Mouse (Mus musculus): Measurements from ENCODE around the gene Nps. TPM values are rescaled to one million over a fixed set of nuclear protein-coding genes. Genes with fewer than 3 reads are reported as not detected.

Gene Nps
- total and polyA plus RNA-seq, 3 experiments = not detected

- Histone ChIP-seq H3K4me3 (ENCODE audit: control insufficient read depth in 1 of 2, insufficient read depth in 1 of 2, low read depth in 2 of 2, low read length in 2 of 2) (no peak overlapping the region), H3K79me2 (ENCODE audit: control insufficient read depth, insufficient read depth, low read length, poor library complexity) (no peaks in the 10 kb centered on the region), H3K9ac (ENCODE audit: control insufficient read depth, low read depth, low read length, poor library complexity, severe bottlenecking) (no peak overlapping the region), H3K27ac (ENCODE audit: control insufficient read depth, low read depth, low read length) (no peak overlapping the region), H3K36me3 (ENCODE audit: control insufficient read depth in 1 of 2, insufficient read depth in 2 of 2, low read length in 2 of 2) (no peaks in the 10 kb centered on the region), H3K27me3 (ENCODE audit: control insufficient read depth in 1 of 2, insufficient read depth in 2 of 2, low read length in 2 of 2) (no peaks in the 10 kb centered on the region), H3K9me3 (replicated peaks; ENCODE audit: insufficient read depth, low read length) (no peaks in the 10 kb centered on the region), H3K4me1 (ENCODE audit: control insufficient read depth in 1 of 2, insufficient read depth in 2 of 2, low read length in 2 of 2) (no peaks in the 10 kb centered on the region)
- TF ChIP-seq JUND (IDR thresholded peaks at IDR 0.05; ENCODE audit: low read depth, low read length) = no peak
- TF ChIP-seq POLR2AphosphoS5 (IDR thresholded peaks at IDR 0.05; ENCODE audit: borderline replicate concordance, low read depth, low read length) = no peak
- TF ChIP-seq ZKSCAN1 (IDR thresholded peaks at IDR 0.05; ENCODE audit: low read depth, low read length) = no peak
- TF ChIP-seq GABPA (IDR thresholded peaks at IDR 0.05; ENCODE audit: low read depth, low read length) = no peak
- no peak for TF ChIP-seq GATA1 (IDR thresholded peaks at IDR 0.05; ENCODE audit: low read depth, low read length)
- TF ChIP-seq SMC3 (IDR thresholded peaks at IDR 0.05; ENCODE audit: low read depth, low read length) = no peak
- no peak for TF ChIP-seq ZC3H11A (IDR thresholded peaks at IDR 0.05; ENCODE audit: low read depth, low read length)
- TF ChIP-seq MYC (IDR thresholded peaks at IDR 0.05; ENCODE audit: low read depth, low read length) = no peak
- TF ChIP-seq SIN3A (IDR thresholded peaks at IDR 0.05; ENCODE audit: low read length) = no peak
- no peak for TF ChIP-seq E2F4 (IDR thresholded peaks at IDR 0.05; ENCODE audit: borderline replicate concordance, low read depth, low read length)
- TF ChIP-seq EP300 (IDR thresholded peaks at IDR 0.05; ENCODE audit: low read depth in 1 of 2, low read length in 2 of 2) = no peak
- TF ChIP-seq CHD1 (IDR thresholded peaks at IDR 0.05; ENCODE audit: low read depth, low read length) = no peak
- no peak for TF ChIP-seq TAL1 (IDR thresholded peaks at IDR 0.05; ENCODE audit: low read length)
- no peak for TF ChIP-seq ETS1 (IDR thresholded peaks at IDR 0.05; ENCODE audit: low read depth, low read length)
- no peak for TF ChIP-seq CTCF (IDR thresholded peaks at IDR 0.05 in 2 of 3, conservative IDR thresholded peaks at IDR 0.05 in 1 of 3; ENCODE audit: control insufficient read depth in 1 of 3, insufficient read depth in 1 of 3, low read depth in 2 of 3, low read length in 3 of 3, poor library complexity in 1 of 3, severe bottlenecking in 1 of 3)
- no peak for DNase-seq (ENCODE audit: low read depth, low spot score)
Observed at GRCm38 (mm10) chr7:135253249-135253648, 5.3 kb upstream of the Nps start.

- DNase-seq (ENCODE audit: low read depth, low spot score) = no peak
- no peak for TF ChIP-seq UBTF (IDR thresholded peaks at IDR 0.05; ENCODE audit: borderline replicate concordance, insufficient read depth, low read depth, low read length)
- TF ChIP-seq MEF2A (IDR thresholded peaks at IDR 0.05; ENCODE audit: extremely low read depth, insufficient replicate concordance, low read depth, low read length, poor library complexity, severe bottlenecking) = no peak
- TF ChIP-seq POLR2A (IDR thresholded peaks at IDR 0.05; ENCODE audit: control insufficient read depth in 1 of 2, insufficient read depth in 1 of 2, low read depth in 1 of 2, low read length in 2 of 2, poor library complexity in 1 of 2) = no peak
- no peak for TF ChIP-seq TBP (IDR thresholded peaks at IDR 0.05; ENCODE audit: low read depth, low read length)
- TF ChIP-seq E2F4 (IDR thresholded peaks at IDR 0.05; ENCODE audit: borderline replicate concordance, low read depth, low read length) = no peak
- TF ChIP-seq USF1 (IDR thresholded peaks at IDR 0.05; ENCODE audit: low read depth, low read length) = no peak
- no peak for TF ChIP-seq KAT2A (conservative IDR thresholded peaks at IDR 0.05; ENCODE audit: low read depth, low read length)
- no peak for TF ChIP-seq MAFK (IDR thresholded peaks at IDR 0.05; ENCODE audit: borderline replicate concordance, low read depth, low read length)
- no peak for TF ChIP-seq NRF1 (IDR thresholded peaks at IDR 0.05; ENCODE audit: insufficient read depth, low read depth, low read length, poor library complexity, severe bottlenecking)
- TF ChIP-seq RAD21 (IDR thresholded peaks at IDR 0.05; ENCODE audit: low read depth, low read length) = no peak
- TF ChIP-seq CHD2 (IDR thresholded peaks at IDR 0.05; ENCODE audit: low read length) = no peak
- no peak for TF ChIP-seq SMC3 (IDR thresholded peaks at IDR 0.05; ENCODE audit: low read depth, low read length)
- TF ChIP-seq MYB (IDR thresholded peaks at IDR 0.05; ENCODE audit: low read depth, low read length) = no peak
- TF ChIP-seq CTCF (IDR thresholded peaks at IDR 0.05 in 2 of 3, conservative IDR thresholded peaks at IDR 0.05 in 1 of 3; ENCODE audit: control insufficient read depth in 1 of 3, insufficient read depth in 1 of 3, low read depth in 2 of 3, low read length in 3 of 3, poor library complexity in 1 of 3, severe bottlenecking in 1 of 3) = no peak
- TF ChIP-seq MXI1 (IDR thresholded peaks at IDR 0.05; ENCODE audit: low read depth, low read length) = no peak
- no peak for TF ChIP-seq USF2 (IDR thresholded peaks at IDR 0.05; ENCODE audit: borderline replicate concordance in 1 of 2, insufficient read depth in 1 of 2, low read depth in 1 of 2, low read length in 2 of 2)
- no peak for TF ChIP-seq GATA1 (IDR thresholded peaks at IDR 0.05; ENCODE audit: low read depth, low read length)
- Histone ChIP-seq H3K27ac (ENCODE audit: control insufficient read depth, low read depth, low read length) (no peak overlapping the region), H3K9me3 (replicated peaks; ENCODE audit: insufficient read depth, low read length) (no peaks in the 10 kb centered on the region), H3K27me3 (ENCODE audit: control insufficient read depth in 1 of 2, insufficient read depth in 2 of 2, low read length in 2 of 2) (no peaks in the 10 kb centered on the region), H3K4me1 (ENCODE audit: control insufficient read depth in 1 of 2, insufficient read depth in 2 of 2, low read length in 2 of 2) (no peaks in the 10 kb centered on the region), H3K9ac (ENCODE audit: control insufficient read depth, low read depth, low read length, poor library complexity, severe bottlenecking) (no peak overlapping the region), H3K36me3 (ENCODE audit: control insufficient read depth in 1 of 2, insufficient read depth in 2 of 2, low read length in 2 of 2) (no peaks in the 10 kb centered on the region), H3K79me2 (ENCODE audit: control insufficient read depth, insufficient read depth, low read length, poor library complexity) (no peaks in the 10 kb centered on the region), H3K4me3 (ENCODE audit: control insufficient read depth in 1 of 2, insufficient read depth in 1 of 2, low read depth in 2 of 2, low read length in 2 of 2) (no peak overlapping the region)
Observed at GRCm38 (mm10) chr7:135254423-135254822, 4.1 kb upstream of the Nps start.
